Mouse (Mus musculus) liver, adult 2 months (tissue): ENCODE data around the gene Ccdc117. TPM values are rescaled to one million over a fixed set of nuclear protein-coding genes. Genes with fewer than 3 reads are reported as not detected.

Experiments used
- DNase-seq: peaks from one replicate; pipeline ENCODE4 v3.0.0-alpha.2; 2011; ENCODE audit warnings: low read depth, low spot score; ENCODE audit errors: extremely low read depth
- H3K27ac ChIP-seq: fragments of 200-500 bp; replicated peaks from 2 replicates; pipeline ENCODE4 v1.5.1; 2012; ENCODE audit warnings: low read depth, mild to moderate bottlenecking, control low read depth, inconsistent platforms, low read length; ENCODE audit not compliant: insufficient read depth
- H3K27me3 ChIP-seq: fragments of 200-500 bp; 2 replicates; pipeline ENCODE4 v1.6.1; 2012; ENCODE audit warnings: mild to moderate bottlenecking, moderate library complexity, low read length, inconsistent platforms; ENCODE audit not compliant: control insufficient read depth, insufficient read depth
- H3K36me3 ChIP-seq: fragments of 200-500 bp; 2 replicates; pipeline ENCODE4 v1.6.1; 2012; ENCODE audit warnings: low read length, inconsistent platforms; ENCODE audit not compliant: control insufficient read depth, insufficient read depth
- H3K4me1 ChIP-seq: fragments of 200-500 bp; 2 replicates; pipeline ENCODE4 v1.6.1; 2011; ENCODE audit warnings: low read length; ENCODE audit not compliant: control insufficient read depth, insufficient read depth
- H3K4me3 ChIP-seq: fragments of 200-500 bp; 2 replicates; pipeline ENCODE4 v1.5.1; 2011; ENCODE audit warnings: low read depth, mild to moderate bottlenecking, control low read depth, low read length, moderate library complexity; ENCODE audit not compliant: insufficient read depth
- H3K79me2 ChIP-seq: fragments of 200-500 bp; 2 replicates; pipeline ENCODE4 v1.6.1; 2012; ENCODE audit warnings: inconsistent platforms, mild to moderate bottlenecking, low read length, moderate library complexity; ENCODE audit not compliant: control insufficient read depth, insufficient read depth
- H3K9ac ChIP-seq: fragments of 200-500 bp; 2 replicates; pipeline ENCODE4 v1.6.1; 2012; ENCODE audit warnings: low read depth, mild to moderate bottlenecking, control low read depth, inconsistent platforms, low read length
- CTCF ChIP-seq: fragments of 200-500 bp; IDR thresholded peaks from 2 replicates; pipeline ENCODE4 v1.5.1; 2011; ENCODE audit warnings: low read depth, low read length, control low read depth
- POLR2A ChIP-seq: fragments of 200-500 bp; IDR thresholded peaks from 2 replicates; pipeline ENCODE4 v1.6.1; 2011; ENCODE audit warnings: low read length, control low read depth; ENCODE audit not compliant: insufficient read depth; ENCODE audit errors: extremely low read depth
- WGBS: fragments of 180-500 bp; shearing (Covaris S2); methylation state at CpG from one replicate; pipeline ENCODE4 v1.1.7; 2018; 5-methylcytosine and 5-hydroxymethylcytosine counted together
- polyA plus RNA-seq: library from polyadenylated mRNA; depleted of rRNA; stranded (reverse); fragments of >200 nt; gene quantifications from 2 replicates; pipeline ENCODE4 v1.2.3, GENCODE M21; 2012
- total RNA-seq: library from RNA; depleted of rRNA; stranded (reverse); fragments of >200 nt; gene quantifications from 2 replicates; pipeline ENCODE4 v1.2.3, GENCODE M21; 2014

The Ccdc117 gene
- total and polyA plus RNA-seq, 2 experiments = 5.2 to 15.3 TPM

GRCm38 (mm10) chr11:5502351-5503051 is 39.5 kb downstream of the Ccdc117 start:
- TF ChIP-seq CTCF (no peak), POLR2A (no peak)
- H3K36me3 ChIP-seq = no peaks in the 10 kb centered on the region
- peak overlapping the region; percentile 98 for H3K27ac ChIP-seq
- H3K79me2 ChIP-seq = peaks cover 4% of the 10 kb centered on the region; the same call in 1 of the 2 replicates
- H3K27me3 ChIP-seq = no peaks in the 10 kb centered on the region
- H3K4me3 ChIP-seq = peak overlapping the region; percentile 6; the same call in 1 of the 2 replicates
- DNase-seq = peak; percentile 91
- WGBS = 33% methylated on average over 10 of the region's 10 CpGs
- peaks cover 41% of the 10 kb centered on the region for H3K4me1 ChIP-seq
- H3K9ac ChIP-seq = peak overlapping the region; percentile 44

GRCm38 (mm10) chr11:5500903-5501741 is 40.9 kb downstream of the Ccdc117 start:
- peaks cover 4% of the 10 kb centered on the region; the same call in 1 of the 2 replicates for H3K79me2 ChIP-seq
- H3K9ac ChIP-seq = peak overlapping the region; percentile 18; the same call in 1 of the 2 replicates
- DNase-seq = no peak
- H3K4me1 ChIP-seq = peaks cover 40% of the 10 kb centered on the region
- no peak overlapping the region for H3K4me3 ChIP-seq
- 88% methylated on average over 13 of the region's 13 CpGs for WGBS
- no peaks in the 10 kb centered on the region for H3K36me3 ChIP-seq
- no peaks in the 10 kb centered on the region for H3K27me3 ChIP-seq
- TF ChIP-seq CTCF (no peak), POLR2A (no peak)
- H3K27ac ChIP-seq = peak overlapping the region; percentile 98

GRCm38 (mm10) chr11:5499961-5500644 is 41.9 kb downstream of the Ccdc117 start:
- WGBS = 76% methylated on average over 11 of the region's 11 CpGs
- DNase-seq = peak; percentile 37
- TF ChIP-seq CTCF (no peak), POLR2A (no peak)
- peaks cover 4% of the 10 kb centered on the region; the same call in 1 of the 2 replicates for H3K79me2 ChIP-seq
- H3K27me3 ChIP-seq = no peaks in the 10 kb centered on the region
- H3K4me3 ChIP-seq = no peak overlapping the region
- peak overlapping the region; percentile 98 for H3K27ac ChIP-seq
- H3K9ac ChIP-seq = peak overlapping the region; percentile 49; the same call in 1 of the 2 replicates
- no peaks in the 10 kb centered on the region for H3K36me3 ChIP-seq
- peaks cover 35% of the 10 kb centered on the region for H3K4me1 ChIP-seq

GRCm38 (mm10) chr11:5498931-5499661 is 42.9 kb downstream of the Ccdc117 start:
- Histone ChIP-seq H3K27me3 (no peaks in the 10 kb centered on the region), H3K27ac (peak overlapping the region; percentile 98), H3K9ac (peak overlapping the region; percentile 60), H3K79me2 (peaks cover 4% of the 10 kb centered on the region; the same call in 1 of the 2 replicates), H3K4me3 (peak overlapping the region; percentile 4; the same call in 1 of the 2 replicates), H3K36me3 (no peaks in the 10 kb centered on the region), H3K4me1 (peaks cover 34% of the 10 kb centered on the region)
- WGBS = 14% methylated on average over 13 of the region's 13 CpGs
- TF ChIP-seq POLR2A (no peak), CTCF (no peak)
- DNase-seq = peak; percentile 95

GRCm38 (mm10) chr11:5498422-5498821 is 43.6 kb downstream of the Ccdc117 start:
- Histone ChIP-seq H3K4me3 (no peak overlapping the region), H3K27me3 (no peaks in the 10 kb centered on the region), H3K27ac (peak overlapping the region; percentile 97), H3K36me3 (no peaks in the 10 kb centered on the region), H3K4me1 (peaks cover 34% of the 10 kb centered on the region), H3K79me2 (peaks cover 4% of the 10 kb centered on the region; the same call in 1 of the 2 replicates), H3K9ac (peak overlapping the region; percentile 29)
- no peak for TF ChIP-seq POLR2A
- no peak for TF ChIP-seq CTCF
- WGBS = 23% methylated on average over 9 of the region's 9 CpGs
- peak; percentile 80 for DNase-seq
